Mouse (Mus musculus) thymus, postnatal 10 days (tissue): ENCODE measurements around the gene Brms1.

Experiments
- DNase-seq, 2 experiments: peaks; one replicate each; pipeline ENCODE4 v3.0.0; 2021; ENCODE audit warnings: low spot score in 2 of 2

The Brms1 gene

DNA sequence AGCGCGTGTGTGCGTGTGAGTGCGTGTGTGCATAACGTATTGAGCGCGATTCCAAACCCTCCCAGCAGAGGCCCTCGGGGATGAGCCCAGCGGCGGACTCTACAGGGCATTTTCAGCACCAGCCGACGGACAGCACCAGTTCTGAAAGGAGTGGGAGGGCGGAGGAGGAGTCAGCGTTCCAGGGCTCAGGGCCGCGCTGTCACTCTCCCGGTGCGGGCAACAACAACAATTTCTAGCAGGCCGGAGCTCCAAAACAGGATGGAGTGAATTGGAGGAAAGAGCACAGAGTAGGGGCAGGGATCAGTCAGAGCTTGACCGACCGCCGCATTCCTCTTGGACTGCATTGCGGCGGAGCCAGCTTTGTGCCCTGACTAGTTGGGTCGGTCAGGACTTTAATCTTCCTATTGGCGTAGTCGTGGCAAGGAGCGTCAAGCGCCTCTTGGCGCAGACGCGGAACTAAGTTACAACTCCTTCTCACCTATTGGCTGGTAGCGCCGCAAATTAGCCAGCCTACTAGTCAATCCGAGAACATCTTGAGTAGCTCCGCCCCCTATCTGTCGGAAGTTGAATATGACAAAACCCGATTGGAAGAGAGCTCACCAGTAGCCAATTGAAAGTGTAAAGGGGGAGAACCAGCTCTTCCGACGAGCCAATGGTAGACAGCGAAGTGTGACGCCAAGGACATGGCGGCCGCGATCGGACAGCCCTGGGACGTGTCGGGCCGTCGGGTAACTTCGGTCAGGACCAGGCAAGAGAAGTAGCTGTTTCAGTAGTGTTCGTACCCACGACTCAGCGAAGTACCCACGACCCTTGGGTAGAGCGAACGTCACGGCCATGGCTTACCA lies 47.0 kb downstream of the Brms1 start, which contains the start of gene Yif1a:
TSS of gene Yif1a (plus strand) at position 655 of the 845 bp plus-strand sequence.
- peak; percentile 90 to 93 for DNase-seq

DNA sequence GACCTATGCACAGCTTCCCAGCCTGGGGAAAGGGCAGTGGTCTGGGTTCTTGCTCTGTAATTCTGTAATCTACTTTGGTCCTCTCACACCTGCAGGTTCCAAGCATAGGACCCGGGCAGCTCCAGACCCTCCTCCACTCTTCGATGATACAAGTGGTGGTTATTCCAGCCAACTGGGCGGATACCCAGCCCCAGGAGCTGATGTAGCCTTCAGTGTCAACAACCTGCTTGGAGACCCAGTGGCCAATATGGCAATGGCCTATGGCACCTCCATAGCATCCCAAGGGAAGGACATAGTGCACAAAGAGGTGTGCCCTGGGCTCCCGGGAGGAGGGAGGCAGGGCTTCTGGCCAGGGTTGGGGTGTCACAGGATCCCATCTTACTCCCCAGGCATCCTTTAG lies 48.2 kb downstream of the Brms1 start:
- DNase-seq = no peak

DNA sequence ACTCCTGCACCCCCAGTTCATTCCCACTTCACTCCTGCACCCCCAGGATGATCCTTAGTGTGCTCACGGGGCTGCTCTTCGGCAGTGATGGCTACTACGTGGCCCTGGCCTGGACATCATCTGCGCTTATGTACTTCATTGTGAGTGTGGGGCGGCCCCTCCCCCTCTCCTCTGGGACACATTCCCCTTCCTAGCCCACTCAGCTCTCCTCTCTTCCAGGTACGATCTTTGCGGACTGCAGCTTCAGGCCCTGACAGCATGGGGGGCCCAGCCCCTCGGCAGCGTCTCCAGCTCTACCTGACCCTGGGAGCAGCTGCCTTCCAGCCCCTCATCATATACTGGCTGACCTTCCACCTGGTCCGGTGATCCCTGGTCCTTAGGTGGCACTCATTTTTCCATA lies 50.9 kb downstream of the Brms1 start:
- no peak for DNase-seq

DNA sequence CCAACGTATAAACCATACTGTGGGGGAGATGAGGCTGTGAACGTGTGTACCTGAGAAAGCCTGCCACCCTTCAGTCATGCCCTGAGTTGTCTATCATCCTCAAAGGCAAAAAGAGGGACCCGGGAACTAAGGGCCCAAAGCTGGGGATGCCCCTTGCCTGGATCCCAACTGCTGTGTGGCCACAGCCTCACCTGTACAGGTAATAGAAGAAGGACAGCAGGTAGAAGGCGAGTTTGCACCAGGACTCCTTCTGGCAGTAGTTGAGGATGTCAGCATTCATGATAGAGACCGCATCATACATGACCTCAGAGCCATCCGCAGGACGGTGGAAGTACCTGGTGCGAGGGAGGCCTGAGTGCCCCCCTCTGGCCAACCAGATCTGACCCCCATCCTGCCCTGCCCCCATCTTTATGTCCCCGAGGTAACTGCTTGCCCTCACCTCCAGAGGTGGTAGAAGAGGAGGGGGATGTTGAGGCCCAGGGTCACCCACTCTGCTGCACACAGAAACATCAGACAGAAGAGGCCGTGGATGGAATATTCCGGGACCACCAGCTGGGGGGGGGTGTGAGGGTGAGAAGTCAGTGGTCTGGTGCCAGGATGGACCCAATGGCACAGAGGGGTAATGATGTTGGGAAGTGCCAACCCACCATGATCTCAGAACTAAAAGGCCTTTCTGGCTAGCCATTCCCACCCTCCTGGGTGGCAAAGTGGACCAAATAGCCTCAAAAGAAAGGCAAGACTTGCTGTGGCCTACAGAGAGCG lies 52.5 kb downstream of the Brms1 start:
- no peak for DNase-seq

DNA sequence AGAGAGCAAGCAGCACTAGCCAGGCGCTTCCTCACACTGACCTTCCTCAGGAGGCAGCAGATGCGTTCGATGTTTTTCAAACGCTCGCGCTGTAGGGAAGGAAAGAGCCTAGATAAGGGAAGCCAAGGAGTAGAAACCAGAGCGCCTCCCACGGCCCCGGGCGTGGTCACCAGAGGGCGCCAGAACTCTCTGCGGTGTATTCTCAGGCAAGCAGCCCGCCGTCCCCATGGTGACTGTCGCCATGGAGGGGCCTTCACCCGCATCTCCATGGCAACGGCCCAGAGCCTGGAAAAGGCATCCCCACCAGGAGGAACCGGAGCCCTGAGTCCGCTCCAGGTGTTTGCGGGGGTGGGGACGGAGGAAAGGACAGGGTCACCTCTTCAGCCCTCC lies 53.1 kb downstream of the Brms1 start:
- peak; percentile 76 to 91 for DNase-seq

DNA sequence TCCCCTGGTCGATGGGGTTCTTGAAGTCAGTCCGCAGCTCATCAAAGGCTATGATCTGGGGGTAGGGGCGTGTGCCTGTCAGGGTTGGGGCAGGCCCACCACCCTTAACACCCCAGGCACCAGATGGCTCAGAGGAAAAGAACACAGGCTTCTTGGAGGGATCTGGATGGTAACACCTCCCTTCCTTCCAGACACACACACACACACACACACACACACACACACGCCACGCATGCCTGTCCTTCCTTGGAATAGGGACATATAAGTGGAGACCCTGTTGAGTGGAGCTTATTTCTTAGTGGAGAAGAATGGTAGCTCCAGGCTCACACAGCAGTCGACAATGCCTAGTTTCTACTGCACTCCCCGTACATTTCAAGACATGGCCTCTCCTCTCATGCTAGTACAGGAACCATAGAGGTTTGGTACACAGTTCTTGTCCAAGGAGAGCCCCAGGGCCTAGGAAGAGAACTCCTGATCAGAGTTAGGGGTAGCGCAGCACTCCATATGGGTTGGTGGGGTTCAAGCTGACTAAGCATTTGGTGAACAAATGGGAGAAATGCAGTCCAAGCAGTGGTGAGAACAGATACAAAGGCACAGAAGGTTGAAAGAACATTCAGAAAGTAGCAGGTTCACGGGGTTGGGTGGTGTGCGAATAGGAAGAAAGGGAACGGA lies 53.7 kb downstream of the Brms1 start:
- no peak for DNase-seq

DNA sequence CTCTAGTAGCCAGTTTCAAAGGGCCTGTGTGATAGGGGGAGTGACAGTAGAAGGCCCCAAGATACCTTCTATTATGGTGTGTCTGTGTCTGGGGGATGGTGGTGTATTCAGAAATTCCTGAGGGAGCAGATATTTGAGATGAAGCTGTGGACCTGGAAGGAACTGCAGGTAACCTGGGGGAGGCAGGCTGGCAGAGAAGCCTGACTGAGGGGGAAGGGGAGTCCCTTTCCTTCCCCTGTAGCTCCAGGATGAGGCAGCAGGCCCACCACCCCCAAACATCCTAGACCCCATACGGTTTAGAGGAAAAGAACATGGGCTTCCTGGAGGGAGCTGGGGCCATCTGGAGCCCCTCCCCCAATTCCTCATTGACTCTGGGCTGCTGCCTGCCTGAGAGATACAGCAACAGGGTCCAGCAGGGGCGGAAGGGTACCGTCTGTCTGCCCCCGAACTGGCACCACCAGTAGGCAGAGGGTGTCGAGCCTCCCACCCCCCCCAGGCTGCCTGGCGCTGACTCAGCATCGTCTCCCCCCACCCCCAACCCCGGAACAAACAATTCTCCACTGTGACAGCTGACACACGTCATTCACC lies 54.8 kb downstream of the Brms1 start:
- DNase-seq = no peak

DNA sequence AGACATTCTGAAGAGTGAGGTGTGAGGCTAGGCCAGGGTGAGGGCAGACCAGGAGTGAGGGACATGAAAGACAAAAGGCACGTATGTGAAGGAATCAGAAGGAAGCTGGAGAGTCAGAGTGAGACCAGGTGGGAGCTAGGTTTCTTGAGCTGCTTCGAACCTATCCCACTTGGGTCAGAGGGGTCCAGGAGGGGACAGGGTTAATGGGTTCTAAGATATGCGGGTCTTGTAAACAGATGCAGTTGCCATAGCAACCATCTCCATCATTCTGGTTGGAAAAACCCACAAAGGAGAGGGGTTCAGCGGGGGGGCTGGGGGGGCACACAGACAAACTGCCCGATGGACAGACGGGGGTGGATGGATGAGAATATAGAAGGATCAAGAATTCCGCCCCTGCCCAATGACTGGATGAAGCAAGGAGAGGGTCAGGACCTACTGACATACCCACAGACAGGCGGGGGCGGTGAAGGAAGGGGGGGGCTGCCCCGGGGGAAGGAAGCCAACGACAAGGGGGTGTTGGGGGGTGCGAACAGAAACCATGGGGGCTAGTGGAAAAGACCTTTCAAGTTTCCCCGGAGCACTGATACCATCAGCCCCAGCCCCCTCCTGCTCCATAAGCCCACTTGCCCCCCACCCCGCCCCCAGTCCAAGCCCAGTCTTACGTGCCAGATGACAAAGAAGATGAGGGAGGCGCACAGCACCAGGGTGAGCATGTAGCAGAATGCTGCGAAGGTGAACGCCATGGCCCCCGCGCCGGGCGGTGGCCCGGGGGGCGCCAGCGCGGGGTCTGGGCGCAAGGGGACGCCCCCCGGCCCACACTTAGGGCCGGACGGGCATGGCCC lies 56.6 kb downstream of the Brms1 start:
- DNase-seq = no peak

DNA sequence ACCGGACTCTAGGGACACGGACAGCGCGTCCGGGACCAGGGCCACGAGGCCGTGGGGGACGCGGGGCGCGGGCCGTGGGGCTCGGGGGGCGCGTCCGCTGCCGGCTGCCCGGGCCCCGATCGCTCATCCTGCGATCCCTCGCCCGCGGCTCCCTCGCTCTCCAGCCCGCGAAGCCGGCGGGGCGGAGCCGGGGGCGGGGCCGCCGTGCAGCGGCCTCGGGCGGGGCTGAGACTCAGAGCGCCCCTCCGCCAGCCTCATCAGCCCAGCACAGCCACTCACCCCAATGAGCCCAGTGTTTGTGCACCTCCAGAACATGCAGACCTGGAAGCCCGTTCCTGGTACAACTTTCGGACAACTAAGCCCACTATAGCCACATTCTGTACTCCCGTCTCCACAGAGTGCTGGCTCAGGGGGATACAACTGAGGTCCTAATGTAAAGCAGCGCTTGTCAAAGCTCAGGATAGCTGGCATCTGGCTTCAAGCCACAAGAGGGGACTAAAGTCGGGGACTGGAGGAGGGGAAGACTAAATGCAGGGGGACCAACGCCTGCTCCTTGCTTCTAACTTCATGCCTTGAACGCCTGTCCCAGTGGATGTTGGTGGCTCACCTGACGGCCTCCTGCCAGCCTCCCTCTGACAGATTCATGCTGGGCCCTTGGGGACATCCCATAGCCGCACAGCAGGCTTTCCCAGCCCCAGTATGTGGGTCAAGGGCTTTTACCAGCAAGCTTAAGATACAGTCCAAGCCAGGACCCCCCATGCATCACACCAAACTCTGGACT lies 57.4 kb downstream of the Brms1 start, which contains the start of gene Cnih2:
TSS of gene Cnih2 (minus strand) at position 159 of the 781 bp plus-strand sequence.
- peak in 1 of 2 experiments; percentile 62 for DNase-seq
